Mouse (Mus musculus) G1E (cell line): ENCODE data around the gene Slc19a1.

Experiments used
- CTCF ChIP-seq: IDR thresholded peaks from 2 replicates; pipeline ENCODE4 v1.5.1; 2012; ENCODE audit warnings: low read depth, low read length, inconsistent platforms, mixed read lengths
- GATA2 ChIP-seq: IDR thresholded peaks from 2 replicates; pipeline ENCODE4 v1.6.1; 2012; ENCODE audit warnings: low read depth, low read length, inconsistent platforms, borderline replicate concordance

- no peak for TF ChIP-seq GATA2
- TF ChIP-seq CTCF: no peak
Observed at GRCm38 (mm10) chr10:77070072-77070471, 38.0 kb downstream of the Slc19a1 start.
